ENCODE assay signal across 28 mouse cellular contexts in genomic region chr3:106239196-106239791, GRCm38 (mm10). TPM values are rescaled to one million over a fixed set of nuclear protein-coding genes. Genes with fewer than 3 reads are reported as not detected.
A peak's percentile ranks its signal among the peaks of the same experiment; 100 is the strongest.
DNase-seq lines count a peak whose midpoint lies in the region; ATAC-seq and TF ChIP-seq lines count a peak whose summit lies in the region.
"Had no signal": no experiment of that assay in that cellular context is flagged by ENCODE, and none has a peak within 500 bp of the region (broad histone marks: within the 10 kb centered on the region; RNA-seq: fewer than 3 reads in every experiment).

No protein-coding gene starts in this region.

- H3K4me2 ChIP-seq in forebrain, embryonic 12.5 days = no peak overlapping the region
- H3K4me2 ChIP-seq in forebrain, embryonic 15.5 days (replicated peaks) = no peak overlapping the region
- no peak overlapping the region for H3K4me2 ChIP-seq in hindbrain, embryonic 14.5 days (replicated peaks)
- H3K4me2 ChIP-seq in hindbrain, postnatal 0 days (ENCODE audit: low read depth, low read length) = no peak overlapping the region
- H3K4me2 ChIP-seq in midbrain, postnatal 0 days (ENCODE audit: low read depth, low read length, poor library complexity, severe bottlenecking) = no peak overlapping the region
- H3K4me2 ChIP-seq in midbrain, embryonic 15.5 days = no peak overlapping the region
- H3K4me2 ChIP-seq in stomach, embryonic 16.5 days (ENCODE audit: low read depth, low read length) = no peak overlapping the region
- H3K4me2 ChIP-seq: liver, embryonic 13.5 days; neural tube, embryonic 13.5 days had no signal

- H3K4me1 ChIP-seq in forebrain, embryonic 12.5 days = no peaks in the 10 kb centered on the region
- H3K4me1 ChIP-seq in forebrain, embryonic 15.5 days = no peaks in the 10 kb centered on the region
- no peaks in the 10 kb centered on the region for H3K4me1 ChIP-seq in hindbrain, embryonic 14.5 days (replicated peaks; ENCODE audit: control insufficient read depth, insufficient read depth, low read length)
- no peaks in the 10 kb centered on the region for H3K4me1 ChIP-seq in hindbrain, postnatal 0 days (ENCODE audit: insufficient read depth, low read length)
- H3K4me1 ChIP-seq in midbrain, postnatal 0 days (ENCODE audit: insufficient read depth, low read length) = no peaks in the 10 kb centered on the region
- H3K4me1 ChIP-seq in midbrain, embryonic 15.5 days = no peaks in the 10 kb centered on the region
- H3K4me1 ChIP-seq in stomach, embryonic 16.5 days (ENCODE audit: control insufficient read depth, insufficient read depth, low read length) = no peaks in the 10 kb centered on the region
- H3K4me1 ChIP-seq: forebrain, embryonic 10.5 days; liver, embryonic 13.5 days; neural tube, embryonic 13.5 days had no signal

- WGBS in forebrain, embryonic 12.5 days = 94% methylated on average over 5 of the region's 5 CpGs
- 95% methylated on average over 5 of the region's 5 CpGs for WGBS in forebrain, embryonic 15.5 days
- WGBS in hindbrain, embryonic 14.5 days = 93% methylated on average over 5 of the region's 5 CpGs
- WGBS in hindbrain, postnatal 0 days = 92% methylated on average over 5 of the region's 5 CpGs
- WGBS in midbrain, postnatal 0 days = 91% methylated on average over 5 of the region's 5 CpGs
- WGBS in midbrain, embryonic 15.5 days = 96% methylated on average over 5 of the region's 5 CpGs
- 89% methylated on average over 5 of the region's 5 CpGs for WGBS in stomach, embryonic 16.5 days

- no peaks in the 10 kb centered on the region for H3K36me3 ChIP-seq in forebrain, embryonic 12.5 days (replicated peaks)
- no peaks in the 10 kb centered on the region for H3K36me3 ChIP-seq in forebrain, embryonic 15.5 days
- no peaks in the 10 kb centered on the region for H3K36me3 ChIP-seq in hindbrain, embryonic 14.5 days (replicated peaks; ENCODE audit: control insufficient read depth, insufficient read depth)
- no peaks in the 10 kb centered on the region for H3K36me3 ChIP-seq in hindbrain, postnatal 0 days (ENCODE audit: insufficient read depth, low read length)
- no peaks in the 10 kb centered on the region for H3K36me3 ChIP-seq in midbrain, postnatal 0 days (ENCODE audit: insufficient read depth, low read length)
- H3K36me3 ChIP-seq in midbrain, embryonic 15.5 days (replicated peaks) = no peaks in the 10 kb centered on the region
- no peaks in the 10 kb centered on the region for H3K36me3 ChIP-seq in stomach, embryonic 16.5 days (ENCODE audit: control insufficient read depth, insufficient read depth, low read length)
- H3K36me3 ChIP-seq: forebrain, embryonic 10.5 days; G1E; liver, embryonic 13.5 days; neural tube, embryonic 13.5 days had no signal

- no peak overlapping the region for H3K27ac ChIP-seq in forebrain, embryonic 12.5 days
- no peak overlapping the region for H3K27ac ChIP-seq in forebrain, embryonic 15.5 days (replicated peaks)
- no peak overlapping the region for H3K27ac ChIP-seq in hindbrain, embryonic 14.5 days
- no peak overlapping the region for H3K27ac ChIP-seq in hindbrain, postnatal 0 days
- H3K27ac ChIP-seq in midbrain, postnatal 0 days (ENCODE audit: low read depth, low read length) = no peak overlapping the region
- no peak overlapping the region for H3K27ac ChIP-seq in midbrain, embryonic 15.5 days
- H3K27ac ChIP-seq in stomach, embryonic 16.5 days (ENCODE audit: low read length) = no peak overlapping the region
- H3K27ac ChIP-seq: forebrain, embryonic 10.5 days; layer of hippocampus, adult 2 months; liver, embryonic 13.5 days; macrophage; neural tube, embryonic 13.5 days had no signal

- H3K9ac ChIP-seq in forebrain, embryonic 12.5 days = no peak overlapping the region
- H3K9ac ChIP-seq in forebrain, embryonic 15.5 days (replicated peaks) = no peak overlapping the region
- H3K9ac ChIP-seq in hindbrain, embryonic 14.5 days = no peak overlapping the region
- no peak overlapping the region for H3K9ac ChIP-seq in hindbrain, postnatal 0 days (replicated peaks; ENCODE audit: low read length)
- H3K9ac ChIP-seq in midbrain, postnatal 0 days (replicated peaks; ENCODE audit: low read length, poor library complexity, severe bottlenecking) = no peak overlapping the region
- no peak overlapping the region for H3K9ac ChIP-seq in midbrain, embryonic 15.5 days
- H3K9ac ChIP-seq in stomach, embryonic 16.5 days (ENCODE audit: low read length) = no peak overlapping the region
- H3K9ac ChIP-seq: liver, embryonic 13.5 days; neural tube, embryonic 13.5 days had no signal

- TF ChIP-seq CTCF in hindbrain, postnatal 0 days (IDR thresholded peaks at IDR 0.05; ENCODE audit: low read depth) = no peak
- TF ChIP-seq CTCF in midbrain, postnatal 0 days (IDR thresholded peaks at IDR 0.05) = no peak

- peak; percentile 20; the same call in 1 of the 2 replicates for ATAC-seq in forebrain, embryonic 12.5 days (ENCODE audit: low FRiP score)
- no peak for ATAC-seq in forebrain, embryonic 15.5 days (replicated peaks)
- peak; percentile 31; the same call in 1 of the 2 replicates for ATAC-seq in hindbrain, embryonic 14.5 days (ENCODE audit: low FRiP score)
- ATAC-seq in hindbrain, postnatal 0 days = no peak
- peak; percentile 38; the same call in 1 of the 2 replicates for ATAC-seq in midbrain, postnatal 0 days (ENCODE audit: low FRiP score)
- ATAC-seq in midbrain, embryonic 15.5 days (replicated peaks) = no peak
- ATAC-seq in stomach, embryonic 16.5 days (ENCODE audit: insufficient read depth, low FRiP score) = peak; percentile 13; the same call in 1 of the 2 replicates
- ATAC-seq: inflammation-experienced regulatory T-cells, adult 6 months had no signal

- no peak overlapping the region for H3K4me3 ChIP-seq in forebrain, embryonic 12.5 days (replicated peaks)
- H3K4me3 ChIP-seq in forebrain, embryonic 15.5 days = no peak overlapping the region
- no peak overlapping the region for H3K4me3 ChIP-seq in hindbrain, embryonic 14.5 days (replicated peaks; ENCODE audit: low read length)
- no peak overlapping the region for H3K4me3 ChIP-seq in hindbrain, postnatal 0 days (ENCODE audit: low read length)
- H3K4me3 ChIP-seq in midbrain, postnatal 0 days (ENCODE audit: low read depth, low read length) = no peak overlapping the region
- H3K4me3 ChIP-seq in midbrain, embryonic 15.5 days = no peak overlapping the region
- no peak overlapping the region for H3K4me3 ChIP-seq in stomach, embryonic 16.5 days (replicated peaks; ENCODE audit: low read length)
- H3K4me3 ChIP-seq: forebrain, embryonic 10.5 days; layer of hippocampus, adult 2 months; liver, embryonic 13.5 days; neural tube, embryonic 13.5 days had no signal

- DNase-seq in hindbrain, embryonic 14.5 days (ENCODE audit: low spot score) = no peak
- DNase-seq in hindbrain, postnatal 0 days (ENCODE audit: low spot score) = no peak
- DNase-seq in midbrain, postnatal 0 days (ENCODE audit: low spot score) = no peak
- DNase-seq in right cerebral cortex, postnatal 14 days = no peak
- DNase-seq: adrenal gland, postnatal 14 days; cerebellum, adult 11 months; cerebellum, postnatal 10 days; gastrocnemius, postnatal 10 days; heart, postnatal 14 days; kidney, adult 8-10 months; kidney, postnatal 14 days; layer of hippocampus, postnatal 36 days; liver, embryonic 13.5 days; thymus, adult 18-20 months; thymus, postnatal 4 days had no signal

- no peaks in the 10 kb centered on the region for H3K27me3 ChIP-seq in forebrain, embryonic 12.5 days
- H3K27me3 ChIP-seq in forebrain, embryonic 15.5 days = no peaks in the 10 kb centered on the region
- no peaks in the 10 kb centered on the region for H3K27me3 ChIP-seq in hindbrain, embryonic 14.5 days (ENCODE audit: control insufficient read depth, insufficient read depth, low read length)
- no peaks in the 10 kb centered on the region for H3K27me3 ChIP-seq in hindbrain, postnatal 0 days (ENCODE audit: insufficient read depth, low read length)
- no peaks in the 10 kb centered on the region for H3K27me3 ChIP-seq in midbrain, postnatal 0 days (ENCODE audit: insufficient read depth, low read length)
- no peaks in the 10 kb centered on the region for H3K27me3 ChIP-seq in midbrain, embryonic 15.5 days (replicated peaks)
- H3K27me3 ChIP-seq in stomach, embryonic 16.5 days (ENCODE audit: control insufficient read depth, insufficient read depth, low read length) = no peaks in the 10 kb centered on the region
- H3K27me3 ChIP-seq: liver, embryonic 13.5 days; neural tube, embryonic 13.5 days had no signal

- peaks cover 8% of the 10 kb centered on the region; the same call in 1 of the 2 replicates for H3K9me3 ChIP-seq in forebrain, embryonic 12.5 days
- no peaks in the 10 kb centered on the region for H3K9me3 ChIP-seq in forebrain, embryonic 15.5 days
- H3K9me3 ChIP-seq in hindbrain, embryonic 14.5 days (ENCODE audit: control insufficient read depth, low read length) = peaks cover 10% of the 10 kb centered on the region
- H3K9me3 ChIP-seq in hindbrain, postnatal 0 days (ENCODE audit: low read length) = peaks cover 4% of the 10 kb centered on the region; the same call in 1 of the 2 replicates
- peaks cover 4% of the 10 kb centered on the region; the same call in 1 of the 2 replicates for H3K9me3 ChIP-seq in midbrain, postnatal 0 days (ENCODE audit: low read length)
- H3K9me3 ChIP-seq in midbrain, embryonic 15.5 days = no peaks in the 10 kb centered on the region
- 0 out of 2 replicates have a peak, but pooled peaks cover 5% of the 10 kb centered on the region for H3K9me3 ChIP-seq in stomach, embryonic 16.5 days (replicated peaks; ENCODE audit: control insufficient read depth, low read length)
- H3K9me3 ChIP-seq: G1E had no signal

RNA-seq across cellular contexts. Expression of gene Chil4, which starts 20.0 kb away (rescaled TPM):
- polyA plus RNA-seq in forebrain, embryonic 12.5 days (2016; fragmentation: Nextera tagmentation; extraction: Ambion mirVana) = not detected in 2 replicates
- not detected in 2 replicates for polyA plus RNA-seq in forebrain, embryonic 15.5 days (2015; fragmentation: Nextera tagmentation; extraction: Ambion mirVana)
- not detected in 2 replicates for polyA plus RNA-seq in hindbrain, embryonic 14.5 days (2014; fragmentation: Nextera tagmentation; extraction: Ambion mirVana)
- total RNA-seq in hindbrain, postnatal 0 days (2014; rRNA removed) = 0.11 TPM in 1 of 2 replicates, not detected in the other
- 0.24 TPM in 1 of 2 replicates, not detected in the other for polyA plus RNA-seq in hindbrain, postnatal 0 days (2015; fragmentation: Nextera tagmentation; extraction: Ambion mirVana)
- total RNA-seq in midbrain, postnatal 0 days (2014; rRNA removed) = not detected in 2 replicates
- not detected in 2 replicates for polyA plus RNA-seq in midbrain, postnatal 0 days (2015; fragmentation: Nextera tagmentation; extraction: Ambion mirVana)
- polyA plus RNA-seq in midbrain, embryonic 15.5 days (2015; fragmentation: Nextera tagmentation; extraction: Ambion mirVana) = not detected in 2 replicates
- 0.25 TPM in 1 of 2 replicates, not detected in the other for polyA plus RNA-seq in stomach, embryonic 16.5 days (2015; fragmentation: Nextera tagmentation; extraction: Ambion mirVana)
- total RNA-seq: adrenal gland, postnatal 14 days; gastrocnemius, postnatal 10 days; heart, adult 8-10 months; heart, postnatal 14 days; layer of hippocampus, adult 2 months; layer of hippocampus, postnatal 36 days; left cerebral cortex, postnatal 36 days had no signal
- polyA plus RNA-seq: forebrain, embryonic 10.5 days; G1E; inflammation-experienced regulatory T-cells, adult 6 months; liver, embryonic 13.5 days; lung, embryonic 16.5 days; macrophage; neural tube, embryonic 13.5 days had no signal

Comparison
In these comparisons a context has a peak if more than half of its experiments do, and no peak if none do; other contexts are left out.
1. ATAC-seq: peak in forebrain, embryonic 12.5 days (single experiment), hindbrain, embryonic 14.5 days (single experiment), midbrain, postnatal 0 days (single experiment) and stomach, embryonic 16.5 days (single experiment); none in forebrain, embryonic 15.5 days (single experiment), hindbrain, postnatal 0 days (single experiment) and midbrain, embryonic 15.5 days (single experiment).